Mouse (Mus musculus) bone marrow macrophage, adult 2 months (primary cell): ENCODE measurements around the gene Wdr61. TPM values are rescaled to one million over a fixed set of nuclear protein-coding genes. Genes with fewer than 3 reads are reported as not detected.

ENCODE experiments used
- H3K27ac ChIP-seq: 2 replicates; pipeline ENCODE4 v1.5.1; 2012; ENCODE audit warnings: low read depth, low read length; ENCODE audit not compliant: insufficient read depth
- H3K4me1 ChIP-seq: 2 replicates; pipeline ENCODE4 v1.6.1; 2012; ENCODE audit warnings: low read length; ENCODE audit not compliant: control insufficient read depth, insufficient read depth
- H3K4me3 ChIP-seq: 2 replicates; pipeline ENCODE4 v1.5.1; 2012; ENCODE audit warnings: mild to moderate bottlenecking, low read length, moderate library complexity; ENCODE audit not compliant: insufficient read depth
- CTCF ChIP-seq: IDR thresholded peaks from 2 replicates; pipeline ENCODE4 v1.5.1; 2012; ENCODE audit warnings: low read depth, mild to moderate bottlenecking, low read length, moderate library complexity
- POLR2A ChIP-seq: IDR thresholded peaks from 2 replicates; pipeline ENCODE4 v1.6.1; 2012; ENCODE audit warnings: mild to moderate bottlenecking, low read depth, low read length, borderline replicate concordance
- polyA plus RNA-seq: library from polyadenylated mRNA; stranded (reverse); fragments of >200 nt; gene quantifications from 2 replicates; pipeline ENCODE4 v1.2.4, GENCODE M21; 2012; ENCODE audit not compliant: missing spikeins, insufficient read depth, insufficient read length

Wdr61 gene
- polyA plus RNA-seq, 1 experiment: 32.7 TPM

DNA sequence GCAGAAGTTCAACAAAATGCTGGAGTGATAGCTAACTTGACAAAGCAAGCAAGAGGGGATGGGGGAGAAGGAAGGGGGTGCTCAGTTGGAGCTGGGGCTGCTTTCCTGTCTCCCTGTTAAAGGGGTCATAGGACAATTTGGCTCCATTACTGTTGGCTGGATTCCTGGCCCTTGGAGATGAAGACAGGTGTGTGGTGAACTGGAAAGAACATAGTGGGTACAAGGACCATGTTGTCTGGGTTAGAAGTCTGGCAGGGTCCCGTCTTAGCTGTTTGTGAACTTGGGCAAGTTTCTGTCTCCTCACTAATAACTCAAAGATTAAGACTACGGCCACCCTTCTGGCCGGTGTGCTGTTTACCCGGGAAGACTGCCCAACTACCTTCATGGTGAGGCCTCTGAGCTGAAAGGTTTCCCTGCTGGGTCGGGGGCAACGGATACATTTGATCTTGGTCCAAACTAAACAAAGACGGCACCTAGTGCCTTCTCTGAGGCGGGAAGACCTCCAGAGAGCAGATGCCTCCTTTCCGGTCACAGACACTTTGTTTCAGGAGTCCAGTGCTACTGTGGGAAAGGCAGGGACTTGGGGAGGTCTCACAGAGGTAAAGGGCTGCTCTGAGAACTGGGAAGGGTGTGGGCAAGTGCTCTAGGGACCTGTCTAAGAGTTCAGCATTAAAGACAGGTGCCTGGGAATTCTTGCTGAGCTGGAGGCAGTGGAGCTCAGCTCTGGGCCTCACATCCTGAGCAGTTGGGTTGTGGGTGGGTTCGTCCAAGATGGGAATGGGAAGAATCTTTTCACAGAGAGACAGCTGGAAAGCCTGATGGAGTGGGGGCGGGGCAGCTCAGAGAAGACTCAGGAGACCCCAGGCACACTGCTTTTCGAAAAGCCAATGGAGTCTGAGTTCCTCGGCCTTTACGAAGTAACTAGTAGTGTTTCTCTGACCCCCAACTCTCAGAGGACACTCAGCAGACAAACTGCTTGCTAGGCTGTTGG lies 46.8 kb downstream of the Wdr61 start:
- H3K4me3 ChIP-seq: no peak overlapping the region
- TF ChIP-seq POLR2A (no peak), CTCF (no peak)
- no peaks in the 10 kb centered on the region for H3K4me1 ChIP-seq
- H3K27ac ChIP-seq: no peak overlapping the region

DNA sequence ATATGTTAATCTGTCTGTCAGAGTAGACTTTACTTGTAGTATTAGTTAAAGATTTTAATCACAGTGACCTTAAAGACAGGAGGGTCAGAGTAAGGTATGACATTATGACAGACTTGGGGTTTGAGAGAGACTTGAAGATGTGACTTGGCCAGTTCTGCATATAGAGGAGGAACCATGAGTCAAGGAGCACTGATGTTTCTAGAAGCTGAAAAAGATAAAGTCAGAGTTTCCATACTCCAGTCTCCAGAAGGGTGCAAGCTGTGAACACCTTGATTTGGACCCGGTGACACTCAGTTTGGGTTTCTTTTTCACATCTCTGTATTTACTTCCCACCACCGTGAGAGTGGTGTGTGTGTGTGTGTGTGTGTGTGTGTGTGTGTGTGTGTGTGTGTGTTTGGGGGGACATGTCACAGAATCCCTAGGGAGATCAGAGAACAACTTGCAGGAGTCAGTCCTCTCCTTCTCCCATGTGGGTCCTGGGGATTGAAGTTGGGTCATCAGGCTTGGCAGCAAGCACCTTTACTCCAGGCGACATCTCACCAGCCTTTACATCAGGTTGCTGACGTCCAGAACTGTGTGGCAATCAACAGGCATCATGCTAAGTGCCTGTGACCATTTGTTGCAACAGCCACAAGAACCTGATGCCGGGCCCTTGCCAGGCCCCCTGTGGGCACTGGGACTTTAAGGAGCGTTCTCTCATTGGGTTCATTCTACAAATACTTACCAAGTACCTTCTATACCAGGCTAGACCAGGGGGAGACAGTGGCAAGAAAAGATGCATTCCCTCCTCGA lies 50.3 kb downstream of the Wdr61 start:
- TF ChIP-seq CTCF (no peak), POLR2A (no peak)
- Histone ChIP-seq H3K4me3 (no peak overlapping the region), H3K4me1 (no peaks in the 10 kb centered on the region), H3K27ac (no peak overlapping the region)

- Histone ChIP-seq H3K4me3 (no peak overlapping the region), H3K4me1 (no peaks in the 10 kb centered on the region), H3K27ac (no peak overlapping the region)
- no peak for TF ChIP-seq CTCF
- TF ChIP-seq POLR2A: no peak
Observed at GRCm38 (mm10) chr9:54682846-54683245, 51.5 kb downstream of the Wdr61 start.

DNA sequence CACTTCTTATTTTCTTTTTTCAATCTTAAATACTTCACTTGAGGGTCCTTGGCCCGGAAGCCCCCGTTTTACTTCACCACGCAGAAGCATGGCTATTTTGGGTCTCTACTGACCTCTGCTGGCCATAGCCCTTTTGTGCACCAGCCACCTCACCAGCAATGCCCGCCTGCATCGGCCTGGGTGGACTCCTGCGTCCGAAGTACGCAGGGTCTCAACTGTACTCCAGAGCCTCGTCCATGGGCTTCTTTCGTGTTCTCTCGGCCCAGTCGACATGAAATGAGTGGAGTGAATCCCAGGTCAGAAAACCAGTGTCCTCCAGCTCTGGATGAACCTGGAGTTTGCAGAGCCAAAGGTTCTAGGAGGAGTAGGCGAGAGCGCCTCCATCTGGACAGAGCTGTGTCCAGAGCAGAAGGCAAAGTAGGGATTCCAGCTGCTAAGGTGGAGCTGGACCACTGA lies 57.8 kb downstream of the Wdr61 start:
- peak overlapping the region; percentile 43 for H3K4me3 ChIP-seq
- TF ChIP-seq CTCF: peak; percentile 86
- no peak for TF ChIP-seq POLR2A
- no peaks in the 10 kb centered on the region for H3K4me1 ChIP-seq

GRCm38 (mm10) chr9:54673887-54674286 lies 60.4 kb downstream of the Wdr61 start:
- Histone ChIP-seq H3K4me3 (no peak overlapping the region), H3K4me1 (no peaks in the 10 kb centered on the region), H3K27ac (no peak overlapping the region)
- TF ChIP-seq POLR2A: no peak
- no peak for TF ChIP-seq CTCF

More for the DNA sequence above, 57.8 kb downstream of the Wdr61 start:
- H3K27ac ChIP-seq: no peak overlapping the region

DNA sequence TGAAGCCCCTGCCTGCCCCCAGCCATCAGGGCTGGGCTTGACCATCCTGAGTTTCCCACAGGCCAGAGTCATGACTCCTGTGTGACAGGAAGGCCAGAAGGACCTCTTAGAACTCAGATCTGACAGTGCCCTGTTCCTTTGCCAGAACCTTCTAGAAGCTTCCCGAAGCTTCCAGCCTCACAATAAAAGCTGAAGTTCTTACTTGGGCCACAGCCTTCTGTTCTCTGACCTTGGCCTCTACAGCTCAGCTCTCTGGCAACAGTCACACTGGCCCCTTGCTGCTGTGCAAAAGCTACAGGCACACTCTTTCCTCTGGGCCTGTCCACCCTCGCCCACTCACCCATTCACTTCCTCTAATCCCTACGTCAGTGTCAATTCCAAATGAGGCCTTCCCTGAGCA lies 62.4 kb downstream of the Wdr61 start:
- Histone ChIP-seq H3K4me3 (no peak overlapping the region), H3K4me1 (no peaks in the 10 kb centered on the region), H3K27ac (no peak overlapping the region)
- TF ChIP-seq CTCF: no peak

DNA sequence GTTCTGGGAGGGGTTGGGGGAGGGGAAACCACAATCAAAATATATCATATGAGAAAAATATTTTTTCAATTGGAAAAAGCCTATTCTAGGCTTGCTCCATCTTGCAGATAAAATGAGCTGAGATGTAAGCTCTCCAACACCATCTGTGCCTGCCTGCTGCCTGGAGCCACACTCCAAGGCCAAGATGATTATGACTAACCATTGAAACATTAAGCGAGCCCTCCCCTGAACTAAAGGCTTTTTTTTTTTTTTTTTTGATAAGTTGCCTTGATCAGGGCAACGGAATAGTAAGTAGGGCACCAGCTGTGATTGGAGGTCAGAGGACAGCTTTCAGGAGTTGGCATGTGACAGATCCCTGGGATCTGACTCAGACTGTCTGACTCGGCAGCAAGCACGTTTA lies 65.9 kb downstream of the Wdr61 start:
- Histone ChIP-seq H3K4me1 (peaks cover 3% of the 10 kb centered on the region), H3K4me3 (no peak overlapping the region), H3K27ac (no peak overlapping the region)
- no peak for TF ChIP-seq POLR2A
- TF ChIP-seq CTCF: no peak

- Histone ChIP-seq H3K27ac (no peak overlapping the region), H3K4me3 (no peak overlapping the region), H3K4me1 (peaks cover 3% of the 10 kb centered on the region)
- TF ChIP-seq CTCF (no peak), POLR2A (no peak)
Observed at GRCm38 (mm10) chr9:54666116-54666515, 68.2 kb downstream of the Wdr61 start.

Other genes with a start within 250 kb of the Wdr61 start
- gene Dmxl2, start 232.9 kb downstream of the Wdr61 start, polyA plus RNA-seq: 34.5 and 37.1 TPM in 2 replicates
- gene Sh2d7, start 195.5 kb downstream of the Wdr61 start, polyA plus RNA-seq: not detected in 2 replicates
- gene Cib2, start 174.3 kb downstream of the Wdr61 start, polyA plus RNA-seq: 14.4 and 14.6 TPM in 2 replicates
- 15.1 and 19.2 TPM in 2 replicates for gene Idh3a, start 148.2 kb downstream of the Wdr61 start, polyA plus RNA-seq
- not detected in 2 replicates for gene Acsbg1, start 72.6 kb downstream of the Wdr61 start, polyA plus RNA-seq
- 0.19 and 0.27 TPM in 2 replicates for gene Dnaja4, start 35.6 kb downstream of the Wdr61 start, polyA plus RNA-seq
- gene Crabp1, start 30.2 kb upstream of the Wdr61 start, polyA plus RNA-seq: not detected in 2 replicates
- gene Ireb2, start 129.3 kb upstream of the Wdr61 start, polyA plus RNA-seq: 33.2 and 36.4 TPM in 2 replicates
- 0.47 and 0.78 TPM in 2 replicates for gene Hykk, start 182.8 kb upstream of the Wdr61 start, polyA plus RNA-seq
- 159 and 175 TPM in 2 replicates for gene Psma4, start 216.3 kb upstream of the Wdr61 start, polyA plus RNA-seq
- 1.1 and 1.2 TPM in 2 replicates for gene AY074887, start 216.5 kb upstream of the Wdr61 start, polyA plus RNA-seq
- gene Chrna5, start 246.4 kb upstream of the Wdr61 start, polyA plus RNA-seq: not detected in 2 replicates